Mouse (Mus musculus) heart, embryonic 11.5 days (tissue): ENCODE results near the gene Gla. TPM values are rescaled to one million over a fixed set of nuclear protein-coding genes. Genes with fewer than 3 reads are reported as not detected.

Source experiments
- ATAC-seq: fragments of 200-750 bp; cut with Nextera tagmentation; replicated peaks from 2 replicates; pipeline ENCODE4 v1.8.0; 2017; ENCODE audit warnings: moderate library complexity; ENCODE audit not compliant: insufficient number of reproducible peaks, low FRiP score, low TSS enrichment
- H3K27ac ChIP-seq: fragments of 300-500 bp; sonication (generic); 2 replicates; pipeline ENCODE4 v1.5.1; 2014; ENCODE audit warnings: mild to moderate bottlenecking, low read depth, low read length
- H3K27me3 ChIP-seq: fragments of 300-500 bp; sonication (generic); 2 replicates; pipeline ENCODE4 v1.6.1; 2014; ENCODE audit warnings: mild to moderate bottlenecking, low read length, mixed read lengths; ENCODE audit not compliant: control insufficient read depth, insufficient read depth
- H3K36me3 ChIP-seq: fragments of 300-500 bp; sonication (generic); 2 replicates; pipeline ENCODE4 v1.6.1; 2014; ENCODE audit warnings: mild to moderate bottlenecking, low read length, moderate library complexity, mixed read lengths; ENCODE audit not compliant: control insufficient read depth, insufficient read depth
- H3K4me1 ChIP-seq: fragments of 300-500 bp; sonication (generic); 2 replicates; pipeline ENCODE4 v1.6.1; 2014; ENCODE audit warnings: low read length; ENCODE audit not compliant: control insufficient read depth, insufficient read depth
- H3K4me2 ChIP-seq: fragments of 300-500 bp; sonication (generic); 2 replicates; pipeline ENCODE4 v1.6.1; 2014; ENCODE audit warnings: mild to moderate bottlenecking, moderate library complexity
- H3K4me3 ChIP-seq: fragments of 300-500 bp; sonication (generic); 2 replicates; pipeline ENCODE4 v1.5.1; 2014; ENCODE audit warnings: low read depth, low read length
- H3K9ac ChIP-seq: fragments of 300-500 bp; sonication (generic); 2 replicates; pipeline ENCODE4 v1.6.1; 2014; ENCODE audit warnings: mild to moderate bottlenecking, low read depth, low read length, moderate library complexity
- H3K9me3 ChIP-seq: fragments of 300-500 bp; sonication (generic); replicated peaks from 2 replicates; pipeline ENCODE4 v1.6.1; 2016; ENCODE audit warnings: low read length; ENCODE audit not compliant: control insufficient read depth
- WGBS: fragments of 180-500 bp; shearing (Covaris S2); extraction: QIAGEN DNeasy Blood & Tissue Kit; methylation state at CpG from one replicate; pipeline ENCODE4 v1.1.7; 2014; ENCODE audit not compliant: insufficient replicate concordance; 5-methylcytosine and 5-hydroxymethylcytosine counted together
- polyA plus RNA-seq: library from polyadenylated mRNA; unstranded; fragments of >200 nt; fragmentation: Nextera tagmentation; extraction: Ambion mirVana; gene quantifications from 2 replicates; pipeline ENCODE4 v1.2.1, GENCODE M21; 2014

Gla gene
- polyA plus RNA-seq, 1 experiment from 2014 or later = 3.7 TPM

DNA sequence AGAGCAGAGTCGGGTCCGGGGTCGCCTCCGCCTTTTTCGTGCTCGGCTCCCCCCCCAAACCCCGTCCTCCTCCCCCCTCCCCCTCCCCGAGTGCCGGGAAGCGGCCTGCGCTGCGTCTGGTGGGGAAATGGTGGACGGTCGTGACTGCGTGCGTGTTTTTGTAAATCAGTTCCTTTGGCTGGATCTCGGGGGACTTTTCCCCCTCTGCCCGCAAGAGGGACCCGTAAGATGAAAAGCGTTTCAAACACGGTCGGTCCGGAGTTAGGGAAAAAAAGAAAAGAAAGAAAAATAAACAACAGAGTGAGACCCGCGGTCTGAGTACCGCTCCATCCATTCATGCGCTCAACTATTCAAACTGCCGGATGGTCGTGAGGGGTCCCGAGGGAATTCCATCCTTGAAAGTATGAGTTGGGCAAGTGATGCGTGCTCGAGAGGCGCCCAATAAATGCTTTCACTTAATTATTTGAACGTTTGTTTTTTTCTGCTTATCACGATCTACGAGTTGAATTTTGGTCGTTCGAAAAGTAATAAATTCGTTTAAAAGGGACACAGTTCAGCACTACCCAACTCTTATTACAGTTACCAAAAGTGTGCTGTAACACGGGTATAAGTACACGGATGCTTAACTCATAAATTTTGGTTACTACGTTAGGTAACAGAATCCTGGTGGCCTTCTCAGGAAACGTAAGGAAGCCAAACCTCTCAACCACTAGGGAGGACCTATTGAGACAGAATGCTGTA is 625 bp upstream of the Gla start:
- Histone ChIP-seq H3K4me2 (peak overlapping the region; percentile 58), H3K9me3 (no peaks in the 10 kb centered on the region), H3K4me3 (peak overlapping the region; percentile 54), H3K27me3 (no peaks in the 10 kb centered on the region), H3K36me3 (no peaks in the 10 kb centered on the region), H3K9ac (peak overlapping the region; percentile 83), H3K4me1 (no peaks in the 10 kb centered on the region), H3K27ac (peak overlapping the region; percentile 88)
- WGBS = 11% methylated on average over 43 of the region's 43 CpGs
- peak; percentile 81 for ATAC-seq

- WGBS = 27% methylated on average over 10 of the region's 10 CpGs
- no peak for ATAC-seq
These were observed 881 bp downstream of the Gla start for GRCm38 (mm10) chrX:134599922-134600565.

DNA sequence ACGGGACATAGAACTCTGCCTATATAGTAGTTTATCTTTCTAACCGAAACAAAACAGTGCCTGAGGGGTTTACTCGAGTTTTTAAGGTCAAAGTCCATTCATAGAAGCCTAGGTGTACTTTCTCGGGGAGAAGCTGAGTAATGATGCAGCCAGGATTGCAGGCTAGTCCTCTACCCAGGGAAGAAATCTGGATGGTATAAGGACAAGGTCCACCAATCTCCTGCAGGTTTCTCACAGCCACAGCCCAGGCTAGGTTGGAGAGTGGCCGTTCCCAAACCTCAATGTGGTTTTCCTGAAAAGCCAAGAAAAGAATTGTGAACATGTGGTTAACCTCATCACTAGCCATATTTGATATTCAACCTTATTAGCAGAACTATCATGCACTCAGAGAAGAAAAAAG is 11.1 kb downstream of the Gla start:
- Histone ChIP-seq H3K9me3 (no peaks in the 10 kb centered on the region), H3K27ac (no peak overlapping the region), H3K9ac (no peak overlapping the region), H3K4me2 (no peak overlapping the region), H3K4me1 (no peaks in the 10 kb centered on the region), H3K36me3 (peaks cover 4% of the 10 kb centered on the region; the same call in 1 of the 2 replicates), H3K27me3 (no peaks in the 10 kb centered on the region), H3K4me3 (no peak overlapping the region)
- 56% methylated on average over 5 of the region's 5 CpGs for WGBS
- ATAC-seq = no peak

More at GRCm38 (mm10) chrX:134599922-134600565, 881 bp downstream of the Gla start:
- Histone ChIP-seq H3K9ac (peak overlapping the region; percentile 52; the same call in 1 of the 2 replicates), H3K27ac (0 out of 2 replicates have a peak overlapping the region, but pooled peaks have one; percentile 57), H3K36me3 (no peaks in the 10 kb centered on the region), H3K4me1 (no peaks in the 10 kb centered on the region), H3K4me2 (peak overlapping the region; percentile 67), H3K9me3 (no peaks in the 10 kb centered on the region), H3K4me3 (peak overlapping the region; percentile 54), H3K27me3 (no peaks in the 10 kb centered on the region)

DNA sequence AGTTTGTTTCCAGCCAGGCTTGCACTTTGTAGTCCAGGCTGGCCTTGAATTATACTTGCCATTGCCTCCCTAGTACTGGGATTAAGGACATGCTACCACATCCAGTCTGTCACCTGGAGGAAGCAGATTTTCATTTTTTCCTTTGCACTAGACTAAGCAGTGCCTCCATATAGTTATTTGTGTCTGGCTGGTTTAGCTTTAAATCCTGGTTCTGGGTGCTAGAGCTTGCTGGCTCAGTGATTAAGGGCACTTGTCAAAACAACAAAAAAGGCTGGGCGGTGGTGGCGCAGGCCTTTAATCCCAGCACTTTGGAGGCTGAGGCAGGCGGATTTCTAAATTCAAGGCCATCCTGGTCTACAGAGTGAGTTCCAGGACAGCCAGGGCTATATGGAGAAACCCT is 11.9 kb downstream of the Gla start:
- no peak overlapping the region for H3K27ac ChIP-seq
- H3K9me3 ChIP-seq = no peaks in the 10 kb centered on the region
- no peak for ATAC-seq
- H3K9ac ChIP-seq = no peak overlapping the region
- H3K36me3 ChIP-seq = peaks cover 4% of the 10 kb centered on the region; the same call in 1 of the 2 replicates
- no peak overlapping the region for H3K4me3 ChIP-seq
- no peaks in the 10 kb centered on the region for H3K4me1 ChIP-seq
- no peak overlapping the region for H3K4me2 ChIP-seq
- 80% methylated on average over 3 of the region's 3 CpGs for WGBS
- H3K27me3 ChIP-seq = no peaks in the 10 kb centered on the region

DNA sequence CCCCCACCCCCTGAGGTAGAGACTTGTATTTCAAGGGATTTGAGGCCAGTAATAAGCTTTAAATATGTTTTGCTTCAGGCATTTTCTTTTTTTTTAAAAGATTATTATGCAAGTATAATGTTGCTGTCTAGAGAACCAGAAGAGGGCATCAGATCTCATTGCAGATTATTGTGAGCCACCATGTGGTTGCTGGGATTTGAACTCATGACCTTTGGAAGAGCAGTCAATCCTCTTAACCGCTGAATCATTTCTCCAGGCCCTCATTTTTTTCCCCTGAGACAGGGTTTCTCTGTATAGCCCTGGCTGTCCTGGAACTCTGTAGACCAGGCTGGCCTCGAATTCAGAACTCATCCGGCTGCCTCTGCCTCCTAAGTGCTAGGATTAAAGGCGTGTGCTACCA is 12.7 kb downstream of the Gla start:
- H3K27me3 ChIP-seq = no peaks in the 10 kb centered on the region
- 83% methylated on average over 4 of the region's 4 CpGs for WGBS
- H3K4me3 ChIP-seq = no peak overlapping the region
- no peaks in the 10 kb centered on the region for H3K4me1 ChIP-seq
- H3K36me3 ChIP-seq = peaks cover 4% of the 10 kb centered on the region; the same call in 1 of the 2 replicates
- H3K27ac ChIP-seq = no peak overlapping the region
- H3K4me2 ChIP-seq = no peak overlapping the region
- ATAC-seq = no peak
- H3K9ac ChIP-seq = no peak overlapping the region
- no peaks in the 10 kb centered on the region for H3K9me3 ChIP-seq

DNA sequence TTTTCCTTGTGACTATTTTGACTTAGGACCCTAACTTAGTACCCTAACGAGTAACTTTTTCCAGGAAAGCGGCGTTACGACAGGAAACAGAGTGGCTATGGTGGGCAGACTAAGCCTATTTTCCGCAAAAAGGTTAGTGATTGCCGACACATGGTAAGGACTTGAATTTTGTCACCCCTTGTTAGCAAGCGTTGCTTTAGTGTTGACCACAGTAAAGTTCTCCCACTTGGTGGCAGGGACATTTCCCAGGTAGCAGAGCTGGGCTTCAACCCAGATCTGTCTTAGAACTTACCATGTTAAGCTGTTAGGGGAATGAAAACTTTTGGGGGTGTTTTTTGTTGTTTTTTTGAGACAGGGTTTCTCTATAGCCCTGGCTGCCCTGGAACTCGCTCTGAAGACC is 14.5 kb downstream of the Gla start:
- peak overlapping the region; percentile 66 for H3K4me2 ChIP-seq
- no peak for ATAC-seq
- no peaks in the 10 kb centered on the region for H3K9me3 ChIP-seq
- H3K27ac ChIP-seq = no peak overlapping the region
- H3K36me3 ChIP-seq = peaks cover 4% of the 10 kb centered on the region; the same call in 1 of the 2 replicates
- H3K27me3 ChIP-seq = no peaks in the 10 kb centered on the region
- H3K9ac ChIP-seq = peak overlapping the region; percentile 82
- H3K4me1 ChIP-seq = no peaks in the 10 kb centered on the region
- 37% methylated on average over 8 of the region's 8 CpGs for WGBS
- peak overlapping the region; percentile 59 for H3K4me3 ChIP-seq

DNA sequence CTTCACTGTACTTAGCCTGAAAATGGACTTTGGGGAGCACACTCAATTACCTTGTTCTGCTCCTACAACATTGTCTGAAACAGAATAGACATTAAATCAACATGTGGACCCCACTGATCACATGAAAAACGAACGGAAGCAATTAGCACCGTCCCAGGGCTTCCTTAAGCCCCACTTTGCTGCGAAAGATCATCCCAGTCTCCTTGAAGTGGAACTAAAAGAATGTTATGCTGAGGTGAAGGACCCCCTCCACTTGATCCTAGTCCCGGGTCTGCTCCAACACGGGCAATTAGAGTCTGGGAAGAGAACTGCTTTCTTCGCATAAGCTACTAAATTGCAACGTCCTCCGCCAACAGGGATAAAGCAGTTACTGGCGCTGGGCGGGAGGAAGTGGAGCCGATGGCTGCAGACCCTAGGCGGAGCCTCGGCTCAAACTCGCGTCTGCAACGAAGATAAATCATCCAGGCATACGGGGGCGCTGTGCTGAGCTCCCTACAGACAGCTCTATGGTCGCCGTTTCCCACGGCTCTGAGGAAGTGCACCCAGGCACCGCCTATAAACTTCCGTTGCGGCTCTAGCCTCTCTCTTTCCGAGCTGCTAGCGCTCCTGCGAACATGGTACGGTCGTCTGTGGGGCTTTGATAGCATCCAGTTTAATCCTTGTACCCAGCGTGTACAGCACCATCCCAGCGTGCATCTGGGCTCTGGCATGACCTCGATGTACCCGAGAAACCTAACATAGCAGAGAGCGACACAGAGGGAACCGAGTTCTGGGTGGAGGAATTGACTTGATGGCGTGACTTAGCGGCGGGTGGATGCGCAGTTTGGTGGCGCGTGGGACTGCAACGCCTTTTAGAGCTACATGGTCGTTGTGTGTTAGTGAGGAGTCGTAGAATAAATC is 15.6 kb downstream of the Gla start, which contains the start of gene Rpl36a:
Rpl36a (plus strand) TSS at position 552 of the 900 bp plus-strand sequence.
- H3K4me1 ChIP-seq = no peaks in the 10 kb centered on the region
- peak within 1 kb of the TSS; percentile 82 for H3K9ac ChIP-seq
- peak within 1 kb of the TSS; percentile 66 for H3K4me2 ChIP-seq
- H3K36me3 ChIP-seq = peaks cover 4% of the 10 kb centered on the region; the same call in 1 of the 2 replicates
- H3K27ac ChIP-seq = peak within 1 kb of the TSS; percentile 84
- H3K27me3 ChIP-seq = no peaks in the 10 kb centered on the region
- H3K9me3 ChIP-seq = no peaks in the 10 kb centered on the region
- 18% methylated on average over 45 of the region's 45 CpGs for WGBS
- peak; percentile 94 for ATAC-seq
- peak within 1 kb of the TSS; percentile 59 for H3K4me3 ChIP-seq
